Mouse (Mus musculus) bone marrow macrophage, adult 2 months (primary cell): ENCODE data around the gene Rps6kc1.

ENCODE experiments used
- CTCF ChIP-seq: IDR thresholded peaks from 2 replicates; pipeline ENCODE4 v1.5.1; 2012; ENCODE audit warnings: low read depth, mild to moderate bottlenecking, low read length, moderate library complexity
- POLR2A ChIP-seq: IDR thresholded peaks from 2 replicates; pipeline ENCODE4 v1.6.1; 2012; ENCODE audit warnings: mild to moderate bottlenecking, low read depth, low read length, borderline replicate concordance

DNA sequence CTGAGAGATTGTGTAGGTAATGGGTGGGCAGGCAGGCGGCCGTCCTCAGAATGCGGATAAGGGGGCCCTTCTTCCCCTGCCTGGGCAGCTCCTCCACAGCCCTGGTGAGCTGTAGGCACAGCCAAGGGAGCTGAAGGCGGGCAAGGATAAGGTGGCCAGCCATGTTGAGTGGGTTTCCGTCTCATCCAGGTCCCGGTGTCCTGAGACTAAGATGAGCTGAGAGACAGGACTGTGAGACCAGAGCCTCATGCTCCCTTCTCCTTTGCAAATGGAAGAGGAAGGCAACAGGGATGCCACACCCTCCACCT lies 256.9 kb downstream of the Rps6kc1 start:
- TF ChIP-seq CTCF (no peak), POLR2A (no peak)
